Mouse (Mus musculus) cerebellum, adult 2 months (tissue): ENCODE measurements around the gene Plxna1.

Source experiments
- CTCF ChIP-seq: fragments of 200-500 bp; IDR thresholded peaks from 2 replicates; pipeline ENCODE4 v1.5.1; 2011; ENCODE audit warnings: low read depth, mild to moderate bottlenecking, control low read depth, low read length, moderate library complexity, borderline replicate concordance; ENCODE audit not compliant: insufficient read depth
- POLR2A ChIP-seq: fragments of 200-500 bp; IDR thresholded peaks from 2 replicates; pipeline ENCODE4 v1.6.1; 2011; ENCODE audit warnings: low read length, control low read depth, borderline replicate concordance; ENCODE audit not compliant: insufficient read depth

GRCm38 (mm10) chr6:89330957-89331356 is 31.5 kb downstream of the Plxna1 start:
- no peak for TF ChIP-seq CTCF
- no peak for TF ChIP-seq POLR2A
